Mouse (Mus musculus) lung, postnatal 25 days (tissue): ENCODE results near the gene C530008M17Rik.

Experiments
- DNase-seq: peaks from one replicate; pipeline ENCODE4 v3.0.0; 2022; ENCODE audit warnings: low spot score

The C530008M17Rik gene

GRCm38 (mm10) chr5:76656212-76656611, at the start of gene C530008M17Rik:
TSS of gene C530008M17Rik (plus strand) at chr5:76656512.
- no peak for DNase-seq

DNA sequence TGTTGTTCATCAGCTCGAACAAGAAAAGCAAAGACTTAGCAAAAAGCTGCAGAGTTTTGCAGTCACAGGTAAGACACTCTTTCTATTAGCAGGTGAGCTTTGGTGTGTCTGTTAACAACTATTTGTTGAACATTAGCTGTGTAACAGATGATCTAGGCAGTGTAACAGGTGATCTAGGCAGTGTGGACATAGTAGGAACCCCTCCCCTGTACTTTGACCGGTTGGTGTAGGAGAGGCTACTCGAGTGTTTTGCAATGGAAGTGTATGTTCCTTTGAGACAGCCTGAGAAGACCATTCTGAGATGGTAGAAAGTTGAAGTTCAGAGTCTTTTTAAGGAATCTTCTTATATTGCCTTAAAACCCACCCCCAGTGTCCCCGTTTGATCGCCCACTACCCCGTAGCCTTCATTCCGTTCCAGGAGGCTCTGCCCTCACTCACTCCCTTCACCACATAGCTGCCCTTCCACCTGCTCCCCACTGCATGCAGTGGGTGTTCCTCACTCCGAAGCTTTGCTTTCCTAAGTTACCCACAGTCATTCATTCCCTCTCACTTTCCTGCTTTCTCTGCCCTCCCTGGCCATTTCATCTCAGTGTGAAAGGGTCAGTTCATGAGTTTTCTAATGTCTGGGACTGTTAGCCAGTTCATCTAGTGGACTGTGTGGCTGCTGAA, 46.5 kb upstream of the C530008M17Rik start:
- DNase-seq = no peak

GRCm38 (mm10) chr5:76612867-76613499, 43.3 kb upstream of the C530008M17Rik start:
- DNase-seq = no peak

DNA sequence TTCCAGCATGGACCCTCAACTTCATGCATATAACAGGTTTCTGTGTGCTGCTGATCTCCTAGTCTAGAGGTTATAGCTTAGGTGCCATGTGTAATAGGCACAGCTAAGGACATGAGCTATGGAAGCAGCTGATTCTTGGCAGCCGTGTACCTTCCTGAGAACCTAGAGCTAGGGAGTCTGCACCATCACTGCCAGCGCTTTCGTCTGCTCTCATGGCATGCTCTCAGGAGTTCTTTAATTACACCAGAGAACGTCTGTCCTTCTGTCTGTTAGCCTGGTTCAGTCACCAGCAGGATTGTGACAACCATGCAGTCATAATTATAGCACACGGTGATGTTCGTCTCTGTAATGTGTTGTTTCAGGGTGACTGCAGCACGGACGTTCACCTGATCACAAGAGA, 41.0 kb upstream of the C530008M17Rik start:
- no peak for DNase-seq

DNA sequence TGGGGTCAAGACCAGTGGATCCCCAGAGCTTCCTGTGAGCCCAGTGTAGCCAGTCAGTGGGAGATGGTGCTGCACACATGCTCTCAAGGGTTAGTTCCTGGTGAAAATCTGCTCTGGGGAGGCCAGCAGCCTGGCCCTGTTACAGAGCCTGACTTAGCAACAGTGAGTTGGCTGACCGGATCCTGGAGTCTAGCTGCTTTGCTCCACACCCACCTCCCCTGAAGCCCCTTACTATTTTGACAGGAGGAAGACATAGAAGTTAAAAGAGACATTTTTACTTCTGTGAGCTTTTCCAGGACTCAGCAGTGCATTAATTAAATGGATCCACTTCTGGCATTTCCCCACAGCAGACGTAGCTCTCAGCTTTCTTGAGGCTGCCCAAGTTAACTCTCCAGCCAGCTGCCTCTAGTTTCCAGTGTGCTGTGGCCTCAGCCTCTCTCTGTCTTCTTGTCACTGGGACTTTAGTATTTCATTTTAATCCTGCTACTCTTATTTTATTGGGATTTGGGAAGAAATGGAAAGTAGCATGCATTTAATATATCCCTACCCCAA, 40.0 kb upstream of the C530008M17Rik start:
- DNase-seq = no peak

GRCm38 (mm10) chr5:76618750-76619149, 37.6 kb upstream of the C530008M17Rik start:
- DNase-seq = no peak

DNA sequence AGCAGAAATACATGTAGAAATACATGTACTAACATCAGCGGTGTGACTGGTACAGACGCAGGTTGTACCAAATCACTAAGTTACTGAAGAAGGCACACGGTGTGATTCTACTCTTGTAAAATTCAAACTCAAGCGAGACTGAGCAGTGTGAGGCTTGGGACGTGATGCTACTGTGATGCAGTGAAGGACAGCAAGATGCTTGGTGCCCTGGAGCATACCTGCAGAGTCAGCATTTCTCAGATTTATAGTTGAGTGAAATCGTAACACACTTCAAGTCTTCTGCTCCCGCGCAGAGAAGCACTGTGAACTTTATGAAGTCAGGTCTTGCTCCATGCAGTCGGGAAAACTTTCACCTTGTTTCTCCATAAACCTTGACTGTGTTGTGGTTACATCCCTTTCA, 32.6 kb upstream of the C530008M17Rik start:
- DNase-seq = no peak

GRCm38 (mm10) chr5:76627770-76628169, 28.5 kb upstream of the C530008M17Rik start:
- no peak for DNase-seq

GRCm38 (mm10) chr5:76634012-76634411, 22.3 kb upstream of the C530008M17Rik start:
- no peak for DNase-seq

GRCm38 (mm10) chr5:76635592-76635991, 20.7 kb upstream of the C530008M17Rik start:
- no peak for DNase-seq

DNA sequence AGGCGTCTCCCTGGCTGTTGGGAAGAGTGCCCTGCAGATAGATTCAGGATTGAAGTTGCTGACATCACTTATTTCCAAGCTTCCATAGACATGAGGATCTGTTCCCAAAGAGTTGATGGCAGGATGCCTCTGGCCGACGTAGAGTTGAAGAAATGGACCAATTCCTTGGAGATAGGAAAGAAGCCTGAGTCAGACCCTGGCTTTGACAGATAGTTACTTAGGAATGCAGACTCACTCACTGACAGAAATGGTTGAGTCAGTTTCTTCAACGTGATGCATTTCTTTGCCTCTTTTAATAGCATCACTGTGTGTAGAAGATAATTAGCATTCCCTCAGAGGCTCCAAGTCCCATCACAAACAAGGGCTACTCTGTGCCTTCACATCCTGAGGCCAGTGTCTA, 14.2 kb upstream of the C530008M17Rik start:
- no peak for DNase-seq

GRCm38 (mm10) chr5:76644234-76644633, 12.1 kb upstream of the C530008M17Rik start:
- DNase-seq = no peak

DNA sequence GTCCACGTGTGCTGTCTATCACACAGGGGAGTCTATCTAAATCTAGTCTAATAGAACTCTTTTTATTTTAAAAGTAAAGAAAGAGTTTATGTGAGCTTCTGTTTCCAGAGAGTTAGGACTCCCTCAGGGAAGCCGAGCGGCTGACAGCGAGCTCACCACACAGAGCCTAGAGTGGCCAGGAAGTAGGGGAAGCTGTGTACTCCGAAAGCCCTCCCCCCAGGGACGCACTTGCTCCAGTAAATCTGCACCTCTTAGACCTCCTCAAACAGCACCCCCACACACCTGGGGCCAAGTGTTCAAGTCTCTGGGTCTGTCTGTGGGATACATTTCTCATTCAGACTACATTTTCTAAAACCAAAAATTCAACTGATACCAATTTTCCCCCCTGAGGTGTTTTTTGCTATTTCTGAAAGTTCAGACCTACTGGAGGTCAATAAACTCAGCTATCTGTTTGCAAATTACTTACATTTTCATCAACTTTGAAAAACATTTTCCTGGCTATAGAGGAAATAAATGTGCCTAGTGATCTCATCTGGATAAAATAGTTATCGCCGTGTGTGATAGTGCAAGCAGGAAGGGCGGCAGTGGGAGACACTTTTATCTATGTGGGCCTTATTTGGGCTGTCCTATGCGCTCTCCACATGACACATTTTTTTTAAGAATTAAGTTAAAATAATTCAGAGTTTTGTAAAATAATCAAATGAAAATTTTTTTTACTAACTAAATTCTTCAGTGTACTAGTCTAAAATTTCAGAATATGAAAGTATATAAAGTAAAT, 11.0 kb upstream of the C530008M17Rik start:
- no peak for DNase-seq

- DNase-seq = no peak
These were observed 6.4 kb upstream of the C530008M17Rik start for GRCm38 (mm10) chr5:76649897-76650296.

DNA sequence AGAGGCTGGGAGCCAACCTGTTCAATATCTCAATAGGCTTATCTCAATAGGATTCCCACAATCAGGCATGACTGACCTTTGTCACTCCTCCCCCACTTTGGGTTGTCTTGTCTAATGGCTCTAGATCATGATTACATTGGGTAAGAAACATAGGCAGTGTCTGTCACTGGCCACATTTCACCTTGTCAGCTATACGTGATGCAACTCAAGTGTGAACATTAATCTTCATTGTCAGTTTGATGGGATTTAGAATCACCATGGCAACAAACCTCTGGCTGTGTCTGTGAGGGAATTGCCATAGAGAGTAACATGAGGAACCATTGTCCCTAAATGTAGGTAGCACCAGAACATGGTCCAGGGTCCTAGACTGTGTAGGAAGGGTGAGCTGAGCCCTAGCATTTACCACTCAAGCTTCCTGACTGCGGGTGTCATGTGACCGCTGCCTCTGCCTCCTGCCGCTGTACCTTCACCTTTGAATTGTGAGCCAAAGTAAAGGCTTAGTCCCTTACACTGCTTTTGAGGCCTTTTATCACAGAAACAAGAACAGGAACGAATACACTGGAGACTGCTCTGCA, 5.1 kb upstream of the C530008M17Rik start:
- DNase-seq = no peak

DNA sequence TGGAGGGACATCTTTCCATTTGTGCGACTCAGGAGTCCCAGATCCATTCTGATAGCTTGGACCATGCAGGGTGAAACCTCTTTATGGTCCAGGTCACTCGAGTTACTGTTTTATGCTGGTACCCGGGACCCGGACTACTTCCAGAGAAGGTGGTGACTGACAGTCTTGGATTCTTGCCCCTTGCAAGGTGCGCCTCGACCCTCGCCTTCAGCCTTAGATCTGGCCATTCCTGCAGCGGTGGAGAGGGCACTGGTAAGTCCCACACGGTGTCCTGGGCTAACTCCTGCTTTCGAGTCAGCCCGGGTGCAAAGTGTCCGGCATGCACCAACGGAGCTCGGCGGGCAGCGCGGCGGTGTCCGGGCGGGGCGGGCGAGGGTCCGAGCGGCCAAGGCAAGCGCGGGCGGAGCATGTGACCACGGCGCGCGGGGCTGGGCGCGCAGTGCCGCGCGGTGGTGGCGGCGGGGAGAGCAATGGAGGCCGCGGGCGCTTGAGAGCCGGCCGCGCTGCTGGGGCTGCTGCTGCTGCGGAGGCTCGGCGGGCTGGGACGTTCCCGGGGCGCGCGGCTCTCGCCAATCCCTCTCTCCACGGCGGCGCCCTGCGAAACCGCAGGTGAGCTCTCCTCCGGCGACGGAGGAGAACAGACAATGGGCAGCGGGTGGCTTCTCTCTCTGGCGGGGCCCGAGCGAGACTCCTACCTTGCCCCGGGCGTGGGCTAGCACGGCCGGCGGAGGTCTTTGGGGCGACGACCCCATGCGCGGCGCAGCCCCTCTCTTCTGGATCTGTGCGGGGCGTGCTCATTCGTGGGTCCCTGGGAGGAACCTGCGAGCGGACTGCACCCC, 1.2 kb downstream of the C530008M17Rik start:
- DNase-seq = peak; percentile 16

DNA sequence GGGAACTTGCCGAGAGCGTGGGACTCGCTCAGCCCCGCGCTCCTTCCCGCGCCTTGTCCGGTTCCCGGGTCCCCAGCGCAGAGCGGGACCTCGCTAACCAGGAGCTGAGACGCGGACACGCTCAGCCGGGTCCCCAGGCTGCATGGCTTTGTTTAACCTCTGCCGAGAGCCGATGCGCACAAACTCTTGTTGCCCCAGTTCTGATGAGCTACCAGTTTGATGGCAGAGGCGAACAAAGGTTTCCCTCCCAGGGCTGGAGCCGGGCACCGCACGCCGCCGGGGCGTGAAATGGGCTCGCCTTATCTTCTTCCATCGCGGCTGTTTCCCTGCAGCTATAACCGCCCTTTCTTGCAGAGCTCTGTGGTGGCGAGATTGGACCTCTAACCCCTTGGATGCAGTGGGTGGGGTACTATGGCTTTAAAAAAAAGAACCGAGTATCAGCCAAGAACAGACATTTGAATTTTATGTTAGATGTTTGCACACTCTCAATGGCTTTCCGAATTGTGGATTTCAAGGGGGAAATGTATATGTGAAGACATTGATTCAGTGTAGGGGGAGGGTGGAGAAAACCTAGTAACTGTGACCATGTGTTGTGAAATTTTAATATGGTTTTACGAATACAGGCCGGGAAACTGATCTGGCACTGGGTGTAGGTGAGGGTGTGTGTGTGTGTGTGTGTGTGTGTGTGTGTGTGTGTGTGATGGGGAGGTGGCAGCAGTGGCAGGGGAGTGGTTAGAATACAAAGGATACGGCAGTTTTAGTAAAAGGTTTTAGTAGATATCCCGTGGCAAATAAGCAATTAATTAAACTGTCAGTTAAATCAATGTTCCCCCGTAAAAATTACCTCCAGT, 2.0 kb downstream of the C530008M17Rik start:
- peak; percentile 1 for DNase-seq

- no peak for DNase-seq
These were observed 3.8 kb downstream of the C530008M17Rik start for GRCm38 (mm10) chr5:76659958-76660635.

DNA sequence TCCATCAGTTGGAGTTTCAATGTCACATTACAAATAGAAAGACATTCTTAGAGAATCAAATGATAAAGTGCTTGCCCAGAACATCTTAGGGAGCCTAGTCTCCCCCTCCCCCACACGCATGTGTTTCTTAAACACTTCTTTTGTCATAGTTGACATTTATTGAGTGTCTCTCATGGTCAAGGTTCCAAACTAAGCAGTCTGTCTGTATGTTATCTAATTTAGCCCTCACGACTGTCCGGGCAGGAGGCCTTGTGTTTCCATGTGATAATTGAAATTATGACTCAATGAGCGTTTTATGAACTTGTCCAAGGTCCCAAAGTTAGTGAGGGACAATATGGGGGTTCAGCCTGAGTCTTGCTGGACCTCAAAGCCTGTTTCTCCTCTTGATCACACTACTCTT, 5.0 kb downstream of the C530008M17Rik start:
- no peak for DNase-seq

DNA sequence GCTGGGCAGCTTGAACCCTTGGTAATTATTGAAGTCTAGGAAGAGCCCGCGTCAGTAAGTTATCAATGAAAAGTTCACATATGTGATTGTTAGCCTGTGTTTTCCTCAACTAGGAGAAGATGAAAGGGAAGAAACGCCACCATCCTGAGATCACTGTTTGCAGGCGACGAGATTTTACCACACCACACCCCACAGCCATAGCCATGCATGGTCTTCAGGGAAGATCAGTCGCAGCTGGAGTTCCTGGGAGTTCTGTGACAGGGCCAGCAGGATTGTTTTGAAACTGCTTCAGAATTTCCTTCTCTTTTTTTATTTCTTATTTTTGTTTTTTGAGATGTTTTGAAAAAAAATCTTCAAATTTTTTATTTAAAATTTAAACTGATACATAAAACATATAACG, 8.6 kb downstream of the C530008M17Rik start:
- DNase-seq = no peak
